Mouse (Mus musculus): Measurements from ENCODE around the gene Bach2. TPM values are rescaled to one million over a fixed set of nuclear protein-coding genes. Genes with fewer than 3 reads are reported as not detected.

The Bach2 gene
- total RNA-seq (2014; rRNA removed) (11.7 and 13.9 TPM in 2 replicates), polyA plus RNA-seq (2015; fragmentation: Nextera tagmentation; extraction: Ambion mirVana) (12.6 and 14.7 TPM in 2 replicates)

DNA sequence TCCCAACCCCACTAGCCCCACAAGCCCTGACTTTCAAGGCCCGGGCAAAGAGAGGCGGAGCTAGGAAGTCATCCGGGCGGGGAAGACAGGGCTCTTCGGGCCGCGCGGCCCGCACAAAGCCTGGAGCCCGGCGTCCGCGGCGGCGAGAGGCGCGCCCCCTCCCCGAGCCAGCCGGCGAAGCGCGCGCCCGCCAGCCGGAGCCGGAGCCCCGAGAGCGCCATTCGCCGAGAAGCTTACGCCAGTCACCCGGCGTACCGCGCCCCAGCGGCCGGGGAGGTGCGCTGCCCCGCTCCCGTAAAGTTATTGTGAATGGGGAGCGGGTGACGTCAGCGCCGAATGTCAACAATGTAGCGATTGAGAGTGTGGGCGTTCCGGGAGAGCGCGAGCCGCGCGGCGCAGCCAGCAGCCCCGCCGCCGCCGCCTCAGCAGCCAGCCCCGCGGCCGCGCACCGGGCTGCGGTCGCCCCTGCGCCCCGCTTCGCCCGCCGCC lies at the start of gene Bach2:
Bach2 (plus strand) TSS at position 439 of the 489 bp plus-strand sequence.
- H3K36me3 ChIP-seq (ENCODE audit: insufficient read depth, low read length): no peaks in the 10 kb centered on the region
- peak; percentile 91 for ATAC-seq
- WGBS: under 1% methylated on average over 50 of the region's 69 CpGs
- peak within 1 kb of the TSS; percentile 94 for H3K27ac ChIP-seq
- peaks cover 32% of the 10 kb centered on the region; the same call in 1 of the 2 replicates for H3K4me1 ChIP-seq (ENCODE audit: insufficient read depth, low read length)
- peak; percentile 97 for DNase-seq (ENCODE audit: low spot score)
- H3K4me2 ChIP-seq (ENCODE audit: low read depth, low read length): peak within 1 kb of the TSS; percentile 96
- H3K4me3 ChIP-seq (ENCODE audit: low read length): peak within 1 kb of the TSS; percentile 97
- peak; percentile 26; the same call in 1 of the 2 replicates for TF ChIP-seq CTCF (IDR thresholded peaks at IDR 0.05; ENCODE audit: low read depth)
- H3K9ac ChIP-seq (replicated peaks; ENCODE audit: low read length): peak within 1 kb of the TSS; percentile 93
- H3K9me3 ChIP-seq (ENCODE audit: low read length): no peaks in the 10 kb centered on the region
- H3K27me3 ChIP-seq (ENCODE audit: insufficient read depth, low read length): no peaks in the 10 kb centered on the region

GRCm38 (mm10) chr4:32189416-32190036 lies 49.1 kb upstream of the Bach2 start:
- no peak for DNase-seq (ENCODE audit: low spot score)
- H3K9me3 ChIP-seq (ENCODE audit: low read length): no peaks in the 10 kb centered on the region
- no peaks in the 10 kb centered on the region for H3K4me1 ChIP-seq (ENCODE audit: insufficient read depth, low read length)
- H3K9ac ChIP-seq (replicated peaks; ENCODE audit: low read length): no peak overlapping the region
- no peak overlapping the region for H3K4me3 ChIP-seq (ENCODE audit: low read length)
- H3K4me2 ChIP-seq (ENCODE audit: low read depth, low read length): no peak overlapping the region
- no peak overlapping the region for H3K27ac ChIP-seq
- H3K27me3 ChIP-seq (ENCODE audit: insufficient read depth, low read length): no peaks in the 10 kb centered on the region
- WGBS: 75% methylated on average over 4 of the region's 4 CpGs
- TF ChIP-seq CTCF (IDR thresholded peaks at IDR 0.05; ENCODE audit: low read depth): no peak
- ATAC-seq: no peak
- H3K36me3 ChIP-seq (ENCODE audit: insufficient read depth, low read length): no peaks in the 10 kb centered on the region

GRCm38 (mm10) chr4:32190506-32190905 lies 48.1 kb upstream of the Bach2 start:
- 87% methylated on average over 8 of the region's 8 CpGs for WGBS

DNA sequence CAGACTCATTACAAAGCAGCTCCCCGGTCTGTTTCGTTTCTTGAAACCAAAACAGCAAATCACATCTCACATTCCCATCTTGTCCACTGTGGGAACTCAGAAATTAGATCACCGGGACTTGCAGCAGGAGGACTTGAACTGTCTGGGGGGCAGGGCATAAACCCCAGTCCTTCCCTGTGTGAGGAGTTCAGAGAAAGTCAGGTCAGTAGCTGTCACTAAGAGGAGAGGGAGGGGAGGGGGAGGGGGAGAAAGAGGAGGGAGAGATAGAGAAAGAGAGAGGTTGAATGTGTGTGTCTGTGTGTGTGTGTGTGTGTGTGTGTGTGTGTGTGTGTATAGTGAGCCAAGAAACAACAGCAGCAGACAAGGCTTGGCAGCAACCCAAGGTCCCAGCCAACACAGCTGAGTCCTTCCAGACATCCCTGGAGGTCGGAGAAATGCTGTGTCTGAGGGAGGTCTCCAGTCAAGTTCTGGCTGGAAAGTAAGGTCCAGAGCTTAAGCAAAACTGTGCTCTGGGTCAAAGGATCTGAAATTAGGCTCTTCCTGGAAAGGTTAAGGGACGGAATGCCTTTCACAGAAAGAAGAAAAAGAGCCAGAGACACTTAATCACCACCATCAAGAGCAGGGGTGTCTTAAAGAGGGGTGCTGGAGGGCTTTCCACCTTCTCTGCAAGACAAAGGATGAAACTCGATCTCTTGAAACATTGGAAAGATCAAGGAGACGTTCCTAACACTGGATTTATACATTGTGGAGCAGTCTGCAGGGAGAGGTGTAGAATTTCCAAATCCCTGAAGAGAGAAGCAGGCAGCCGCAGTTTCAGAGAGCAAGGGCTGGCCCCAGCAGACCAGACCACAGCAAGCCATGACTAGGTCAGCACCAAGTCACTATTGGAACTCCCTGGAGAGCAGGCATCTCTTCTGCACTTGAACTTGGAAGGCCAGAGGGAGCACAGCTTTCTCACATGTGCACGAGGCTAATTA lies 42.4 kb upstream of the Bach2 start:
- Histone ChIP-seq H3K9me3 (ENCODE audit: low read length) (no peaks in the 10 kb centered on the region), H3K36me3 (ENCODE audit: insufficient read depth, low read length) (no peaks in the 10 kb centered on the region), H3K4me2 (ENCODE audit: low read depth, low read length) (no peak overlapping the region), H3K4me1 (ENCODE audit: insufficient read depth, low read length) (no peaks in the 10 kb centered on the region; the same call in 1 of the 2 replicates), H3K9ac (replicated peaks; ENCODE audit: low read length) (no peak overlapping the region), H3K27ac (peak overlapping the region; percentile 49; the same call in 1 of the 2 replicates), H3K4me3 (ENCODE audit: low read length) (no peak overlapping the region), H3K27me3 (ENCODE audit: insufficient read depth, low read length) (no peaks in the 10 kb centered on the region)
- TF ChIP-seq CTCF (IDR thresholded peaks at IDR 0.05; ENCODE audit: low read depth): no peak
- ATAC-seq: peak; percentile 90
- peak; percentile 84 for DNase-seq (ENCODE audit: low spot score)
- 20% methylated on average over 9 of the region's 9 CpGs for WGBS

More at GRCm38 (mm10) chr4:32190506-32190905, 48.1 kb upstream of the Bach2 start:
- Histone ChIP-seq H3K27me3 (ENCODE audit: insufficient read depth, low read length) (no peaks in the 10 kb centered on the region), H3K9me3 (ENCODE audit: low read length) (no peaks in the 10 kb centered on the region), H3K4me3 (ENCODE audit: low read length) (no peak overlapping the region), H3K4me2 (ENCODE audit: low read depth, low read length) (no peak overlapping the region), H3K27ac (no peak overlapping the region), H3K9ac (replicated peaks; ENCODE audit: low read length) (no peak overlapping the region), H3K36me3 (ENCODE audit: insufficient read depth, low read length) (no peaks in the 10 kb centered on the region), H3K4me1 (ENCODE audit: insufficient read depth, low read length) (no peaks in the 10 kb centered on the region)
- DNase-seq (ENCODE audit: low spot score) (no peak), ATAC-seq (no peak)
- TF ChIP-seq CTCF (IDR thresholded peaks at IDR 0.05; ENCODE audit: low read depth): no peak

DNA sequence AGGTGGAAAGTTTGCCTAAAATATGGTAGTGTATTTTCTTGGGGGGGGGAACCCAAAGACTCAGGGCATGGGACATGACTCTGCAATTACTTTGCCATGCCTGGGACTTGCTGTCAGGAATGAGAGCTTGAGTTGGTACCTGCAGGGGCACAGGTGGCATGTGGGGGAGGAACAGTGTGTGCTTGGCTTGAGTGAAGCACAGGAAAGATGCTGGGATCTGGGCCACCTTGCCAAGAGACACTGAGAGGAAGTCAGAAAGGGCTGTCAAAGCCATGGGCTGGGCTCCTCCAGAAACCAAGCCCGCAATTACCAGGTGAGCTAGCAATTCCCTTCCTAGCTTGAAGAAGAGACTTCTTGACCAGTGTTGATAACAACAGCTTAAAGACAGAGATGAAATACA lies 40.6 kb upstream of the Bach2 start:
- TF ChIP-seq CTCF (IDR thresholded peaks at IDR 0.05; ENCODE audit: low read depth): no peak
- 96% methylated on average over 1 of the region's 1 CpGs for WGBS
- no peak for ATAC-seq

GRCm38 (mm10) chr4:32198589-32198988 lies 40.0 kb upstream of the Bach2 start:
- H3K27ac ChIP-seq: no peak overlapping the region
- H3K4me1 ChIP-seq (ENCODE audit: insufficient read depth, low read length): no peaks in the 10 kb centered on the region; the same call in 1 of the 2 replicates
- TF ChIP-seq CTCF (IDR thresholded peaks at IDR 0.05; ENCODE audit: low read depth): no peak
- no peak overlapping the region for H3K4me2 ChIP-seq (ENCODE audit: low read depth, low read length)
- DNase-seq (ENCODE audit: low spot score) (no peak), ATAC-seq (no peak)
- no peaks in the 10 kb centered on the region for H3K9me3 ChIP-seq (ENCODE audit: low read length)
- no peaks in the 10 kb centered on the region for H3K36me3 ChIP-seq (ENCODE audit: insufficient read depth, low read length)
- no peaks in the 10 kb centered on the region for H3K27me3 ChIP-seq (ENCODE audit: insufficient read depth, low read length)
- no peak overlapping the region for H3K9ac ChIP-seq (replicated peaks; ENCODE audit: low read length)
- H3K4me3 ChIP-seq (ENCODE audit: low read length): no peak overlapping the region
- 85% methylated on average over 7 of the region's 7 CpGs for WGBS

More for the DNA sequence above, 40.6 kb upstream of the Bach2 start:
- Histone ChIP-seq H3K4me1 (ENCODE audit: insufficient read depth, low read length) (no peaks in the 10 kb centered on the region; the same call in 1 of the 2 replicates), H3K27ac (no peak overlapping the region), H3K36me3 (ENCODE audit: insufficient read depth, low read length) (no peaks in the 10 kb centered on the region), H3K27me3 (ENCODE audit: insufficient read depth, low read length) (no peaks in the 10 kb centered on the region), H3K9ac (replicated peaks; ENCODE audit: low read length) (no peak overlapping the region), H3K9me3 (ENCODE audit: low read length) (no peaks in the 10 kb centered on the region), H3K4me3 (ENCODE audit: low read length) (no peak overlapping the region), H3K4me2 (ENCODE audit: low read depth, low read length) (no peak overlapping the region)
- DNase-seq (ENCODE audit: low spot score): no peak
